Mouse (Mus musculus): ENCODE results near the gene Cplx3. TPM values are rescaled to one million over a fixed set of nuclear protein-coding genes. Genes with fewer than 3 reads are reported as not detected.

The Cplx3 gene
- polyA plus RNA-seq, 1 experiment = not detected

DNA sequence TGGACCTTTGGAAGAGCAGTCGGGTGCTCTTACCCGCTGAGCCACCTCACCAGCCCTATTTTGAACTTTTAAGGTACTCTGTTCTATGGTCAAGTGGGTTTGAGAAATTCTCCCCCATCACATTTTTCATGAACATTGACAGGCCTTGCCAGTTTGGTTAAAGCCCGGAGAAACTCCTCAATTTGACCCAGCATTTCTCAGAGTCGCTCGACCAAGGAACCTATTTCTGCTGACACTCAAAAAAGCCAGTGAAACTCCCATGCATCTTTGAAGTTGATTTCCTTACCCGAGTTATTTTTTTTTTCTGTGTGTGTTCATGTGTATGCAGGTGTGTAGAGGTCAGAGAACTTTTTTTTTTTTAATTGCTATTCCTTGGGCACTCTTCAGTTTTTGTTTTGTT lies 41.5 kb downstream of the Cplx3 start:
- H3K4me3 ChIP-seq (replicated peaks; ENCODE audit: control insufficient read depth, low read depth, low read length) = no peak overlapping the region
- H3K4me1 ChIP-seq (ENCODE audit: control insufficient read depth, insufficient read depth, low read length) = peaks cover 8% of the 10 kb centered on the region
- TF ChIP-seq POLR2A (IDR thresholded peaks at IDR 0.05; ENCODE audit: borderline replicate concordance, control insufficient read depth, low read depth, low read length) = no peak
- TF ChIP-seq CTCF (IDR thresholded peaks at IDR 0.05; ENCODE audit: control insufficient read depth, insufficient read depth, low read length) = no peak
- WGBS = 66% methylated on average over 6 of the region's 6 CpGs
- H3K27ac ChIP-seq (ENCODE audit: control insufficient read depth, insufficient read depth, low read depth, low read length, poor library complexity) = no peak overlapping the region

DNA sequence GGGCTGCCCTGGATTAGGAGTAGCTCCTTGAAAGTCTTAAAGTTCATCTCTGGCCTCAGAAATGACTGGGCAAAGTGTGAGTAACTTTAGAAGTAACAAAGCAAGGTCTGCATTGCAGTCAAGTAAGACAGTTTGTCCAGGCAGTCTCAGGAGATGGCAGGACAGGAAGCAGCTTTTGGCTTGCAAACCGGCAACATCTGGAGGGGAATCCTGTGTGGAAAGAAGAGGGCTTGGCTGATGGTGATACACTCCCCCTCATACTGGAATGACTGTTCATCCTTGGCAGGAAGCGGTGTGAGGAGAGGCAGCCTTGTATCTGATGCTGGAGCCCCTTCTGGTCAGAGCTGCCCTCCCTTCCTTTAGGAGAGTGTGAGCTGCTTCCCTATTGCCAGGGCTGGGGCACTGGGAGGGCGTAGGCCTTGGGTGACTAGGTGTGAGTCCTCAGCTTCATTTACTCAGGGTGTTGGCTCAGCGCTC lies 43.1 kb downstream of the Cplx3 start:
- WGBS = 35% methylated on average over 4 of the region's 4 CpGs
- Histone ChIP-seq H3K4me3 (replicated peaks; ENCODE audit: control insufficient read depth, low read depth, low read length) (peak overlapping the region; percentile 40), H3K4me1 (ENCODE audit: control insufficient read depth, insufficient read depth, low read length) (peaks cover 8% of the 10 kb centered on the region), H3K27ac (ENCODE audit: control insufficient read depth, insufficient read depth, low read depth, low read length, poor library complexity) (peak overlapping the region; percentile 64)
- TF ChIP-seq CTCF (IDR thresholded peaks at IDR 0.05; ENCODE audit: control insufficient read depth, insufficient read depth, low read length) (no peak), POLR2A (IDR thresholded peaks at IDR 0.05; ENCODE audit: borderline replicate concordance, control insufficient read depth, low read depth, low read length) (no peak)

DNA sequence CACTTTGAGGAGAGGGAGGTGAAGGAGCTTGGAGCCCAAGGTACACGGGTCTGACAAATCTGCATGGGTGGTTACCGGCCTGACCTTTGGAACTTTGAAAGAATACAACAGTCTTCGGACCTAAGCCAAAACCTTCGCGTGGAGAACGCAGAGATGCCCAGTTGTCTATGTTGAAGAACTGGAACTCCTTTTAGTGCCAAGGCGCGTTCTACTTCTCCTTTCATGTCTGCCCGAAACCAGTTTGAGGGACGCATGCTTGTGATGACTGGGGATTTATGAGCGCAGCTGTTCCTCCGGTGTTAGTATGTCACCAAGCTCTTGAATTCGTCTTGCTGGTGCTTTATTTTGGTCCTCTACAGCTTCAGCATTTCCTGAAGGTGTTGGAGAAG lies 44.4 kb downstream of the Cplx3 start:
- peaks cover 8% of the 10 kb centered on the region for H3K4me1 ChIP-seq (ENCODE audit: control insufficient read depth, insufficient read depth, low read length)
- 7% methylated on average over 13 of the region's 13 CpGs for WGBS

DNA sequence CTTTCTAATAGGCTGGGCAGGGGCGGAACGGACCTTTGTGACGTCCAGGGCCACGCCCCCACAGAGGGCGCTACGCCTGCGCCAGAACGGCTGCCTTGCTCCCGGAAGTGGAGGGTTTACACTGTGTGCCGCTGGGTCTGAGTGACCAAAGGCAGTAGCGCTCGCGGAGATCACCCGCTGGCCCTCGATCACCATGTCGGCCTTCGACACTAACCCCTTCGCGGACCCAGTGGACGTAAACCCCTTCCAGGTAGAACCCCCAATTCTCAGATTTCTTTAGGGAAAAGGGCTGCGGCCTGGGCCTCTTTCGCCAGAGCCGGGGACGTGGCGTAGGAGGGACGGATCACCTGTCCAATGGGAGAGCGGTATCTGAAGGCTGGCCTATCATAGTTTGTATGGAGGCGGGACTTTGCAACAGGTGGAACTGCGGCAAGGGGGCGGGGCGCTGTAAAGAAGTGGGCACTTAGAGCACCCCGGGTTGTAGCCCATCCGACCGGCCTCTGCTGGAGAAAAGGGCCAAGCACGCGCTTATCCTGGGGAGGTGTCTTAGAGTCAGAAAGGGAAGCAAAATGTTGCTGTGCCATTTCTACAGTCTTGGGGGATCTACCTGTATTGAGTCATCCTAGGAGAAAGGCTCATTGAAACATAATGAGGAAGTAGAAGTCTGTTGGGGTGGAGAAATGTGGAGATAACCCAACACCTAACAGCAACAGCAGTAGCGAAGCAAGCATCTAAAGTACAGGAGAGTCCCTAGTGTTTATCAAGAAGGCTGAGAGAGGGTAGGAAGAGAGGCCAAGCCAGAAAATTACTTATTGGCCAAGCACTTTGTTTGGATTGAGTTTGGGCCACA lies 45.0 kb downstream of the Cplx3 start, which contains the start of gene Scamp2:
Gene Scamp2, plus strand, starts transcription at position 83 of the 850 bp plus-strand sequence.
- Histone ChIP-seq H3K4me3 (replicated peaks; ENCODE audit: control insufficient read depth, low read depth, low read length) (peak within 1 kb of the TSS; percentile 89), H3K27ac (ENCODE audit: control insufficient read depth, insufficient read depth, low read depth, low read length, poor library complexity) (peak within 1 kb of the TSS; percentile 93), H3K4me1 (ENCODE audit: control insufficient read depth, insufficient read depth, low read length) (peaks cover 6% of the 10 kb centered on the region)
- under 1% methylated on average over 37 of the region's 37 CpGs for WGBS
- peak; percentile 40; the same call in 1 of the 2 replicates for TF ChIP-seq CTCF (IDR thresholded peaks at IDR 0.05; ENCODE audit: control insufficient read depth, insufficient read depth, low read length)
- peak; percentile 96 for TF ChIP-seq POLR2A (IDR thresholded peaks at IDR 0.05; ENCODE audit: borderline replicate concordance, control insufficient read depth, low read depth, low read length)

More for the DNA sequence above, 44.4 kb downstream of the Cplx3 start:
- no peak for TF ChIP-seq POLR2A (IDR thresholded peaks at IDR 0.05; ENCODE audit: borderline replicate concordance, control insufficient read depth, low read depth, low read length)
- no peak for TF ChIP-seq CTCF (IDR thresholded peaks at IDR 0.05; ENCODE audit: control insufficient read depth, insufficient read depth, low read length)
- Histone ChIP-seq H3K4me3 (replicated peaks; ENCODE audit: control insufficient read depth, low read depth, low read length) (peak overlapping the region; percentile 64), H3K27ac (ENCODE audit: control insufficient read depth, insufficient read depth, low read depth, low read length, poor library complexity) (peak overlapping the region; percentile 93)

DNA sequence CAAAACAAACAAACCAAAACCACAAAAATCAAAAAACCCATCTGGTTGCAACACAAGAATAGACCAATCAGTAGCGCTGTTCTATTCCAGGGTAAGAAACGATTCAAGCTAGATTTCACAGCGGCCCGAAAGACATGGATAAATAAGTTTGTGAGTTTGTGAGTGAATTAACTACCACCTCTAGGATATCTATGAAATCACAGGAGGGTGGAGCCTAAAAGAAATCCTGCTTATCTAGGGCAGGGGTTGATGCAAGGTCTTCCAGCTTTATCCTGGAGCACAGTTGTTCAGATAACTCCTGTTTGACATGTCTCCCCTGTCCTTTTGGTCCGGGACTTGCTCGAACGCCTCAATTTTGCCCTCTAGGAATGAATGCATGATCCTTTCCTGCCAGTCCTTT lies 45.8 kb downstream of the Cplx3 start:
- WGBS = 24% methylated on average over 7 of the region's 7 CpGs

DNA sequence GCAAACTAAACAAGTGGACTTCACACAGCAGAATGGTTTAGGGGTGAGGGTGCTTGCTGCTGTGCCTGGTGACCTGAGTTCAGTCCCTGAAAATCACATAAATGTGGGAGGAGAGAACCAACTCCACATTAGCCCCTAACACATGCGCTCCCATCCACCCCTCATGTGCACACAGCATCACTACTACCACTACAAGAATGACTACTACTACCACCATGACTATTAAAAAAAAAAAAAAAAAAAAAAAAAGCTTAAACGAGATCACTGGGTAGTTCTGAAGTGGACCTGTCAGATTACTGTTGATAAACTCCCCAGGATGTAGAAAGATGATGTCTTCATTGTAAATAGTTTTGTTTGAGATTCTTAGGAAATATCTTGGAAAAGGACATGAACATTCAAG lies 46.5 kb downstream of the Cplx3 start:
- no peak overlapping the region for H3K27ac ChIP-seq (ENCODE audit: control insufficient read depth, insufficient read depth, low read depth, low read length, poor library complexity)
- no peak for TF ChIP-seq CTCF (IDR thresholded peaks at IDR 0.05; ENCODE audit: control insufficient read depth, insufficient read depth, low read length)
- TF ChIP-seq POLR2A (IDR thresholded peaks at IDR 0.05; ENCODE audit: borderline replicate concordance, control insufficient read depth, low read depth, low read length) = no peak
- 68% methylated on average over 2 of the region's 2 CpGs for WGBS
- peaks cover 4% of the 10 kb centered on the region for H3K4me1 ChIP-seq (ENCODE audit: control insufficient read depth, insufficient read depth, low read length)
- H3K4me3 ChIP-seq (replicated peaks; ENCODE audit: control insufficient read depth, low read depth, low read length) = no peak overlapping the region

More for the DNA sequence above, 45.8 kb downstream of the Cplx3 start:
- TF ChIP-seq POLR2A (IDR thresholded peaks at IDR 0.05; ENCODE audit: borderline replicate concordance, control insufficient read depth, low read depth, low read length) = no peak
- no peak for TF ChIP-seq CTCF (IDR thresholded peaks at IDR 0.05; ENCODE audit: control insufficient read depth, insufficient read depth, low read length)
- no peak overlapping the region for H3K27ac ChIP-seq (ENCODE audit: control insufficient read depth, insufficient read depth, low read depth, low read length, poor library complexity)
- H3K4me1 ChIP-seq (ENCODE audit: control insufficient read depth, insufficient read depth, low read length) = peaks cover 6% of the 10 kb centered on the region
- peak overlapping the region; percentile 89 for H3K4me3 ChIP-seq (replicated peaks; ENCODE audit: control insufficient read depth, low read depth, low read length)

DNA sequence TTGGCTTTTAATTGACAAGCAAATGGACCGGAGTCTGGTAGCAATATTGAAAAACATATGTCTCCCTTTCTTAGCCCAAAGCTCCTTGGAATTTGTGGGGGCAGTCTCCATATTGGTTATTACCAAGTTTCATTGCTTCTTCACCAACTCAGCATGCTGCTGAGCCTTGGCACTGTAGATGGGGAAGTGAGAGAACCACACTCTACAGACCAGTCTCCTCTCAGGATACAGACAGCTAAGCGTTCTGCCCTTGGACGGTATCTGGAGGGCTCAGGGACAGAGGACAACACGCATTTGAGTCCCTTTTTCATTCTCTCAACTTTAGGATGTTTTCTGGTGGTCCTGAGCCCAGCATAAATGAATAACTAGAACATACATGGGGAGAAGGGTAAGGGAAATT lies 47.5 kb downstream of the Cplx3 start:
- 54% methylated on average over 4 of the region's 4 CpGs for WGBS
- no peak overlapping the region for H3K27ac ChIP-seq (ENCODE audit: control insufficient read depth, insufficient read depth, low read depth, low read length, poor library complexity)
- H3K4me3 ChIP-seq (replicated peaks; ENCODE audit: control insufficient read depth, low read depth, low read length) = no peak overlapping the region
- H3K4me1 ChIP-seq (ENCODE audit: control insufficient read depth, insufficient read depth, low read length) = peaks cover 4% of the 10 kb centered on the region
- TF ChIP-seq CTCF (IDR thresholded peaks at IDR 0.05; ENCODE audit: control insufficient read depth, insufficient read depth, low read length) = no peak
- no peak for TF ChIP-seq POLR2A (IDR thresholded peaks at IDR 0.05; ENCODE audit: borderline replicate concordance, control insufficient read depth, low read depth, low read length)

DNA sequence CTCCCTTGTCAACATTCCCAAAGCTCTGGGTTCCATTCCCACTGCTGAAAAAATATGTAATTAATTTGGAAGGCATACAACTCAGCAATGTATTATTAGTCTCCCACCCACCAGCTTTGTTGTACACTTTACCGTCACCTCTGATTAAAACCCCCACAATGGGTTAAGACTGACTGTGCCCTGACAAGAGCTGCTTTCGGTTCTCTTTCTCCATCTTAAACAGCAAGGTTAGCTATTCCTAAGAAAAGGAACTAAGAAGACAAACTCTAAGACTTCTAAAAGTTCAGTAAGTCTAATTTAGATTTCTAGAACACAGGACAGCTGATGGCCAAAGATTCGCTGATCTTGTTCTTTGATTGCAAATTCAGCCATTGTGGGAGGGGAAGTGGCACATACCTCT lies 48.9 kb downstream of the Cplx3 start:
- Histone ChIP-seq H3K27ac (ENCODE audit: control insufficient read depth, insufficient read depth, low read depth, low read length, poor library complexity) (no peak overlapping the region), H3K4me3 (replicated peaks; ENCODE audit: control insufficient read depth, low read depth, low read length) (no peak overlapping the region), H3K4me1 (ENCODE audit: control insufficient read depth, insufficient read depth, low read length) (no peaks in the 10 kb centered on the region; the same call in 1 of the 2 replicates)
- 69% methylated on average over 3 of the region's 3 CpGs for WGBS
- TF ChIP-seq POLR2A (IDR thresholded peaks at IDR 0.05; ENCODE audit: borderline replicate concordance, control insufficient read depth, low read depth, low read length) (no peak), CTCF (IDR thresholded peaks at IDR 0.05; ENCODE audit: control insufficient read depth, insufficient read depth, low read length) (no peak)

All from bone marrow, adult 2 months (tissue).